Comparison of ENCODE assay signal across 9 mouse cellular contexts in genomic region chr9:96649924-96650323, GRCm38 (mm10). TPM values are rescaled to one million over a fixed set of nuclear protein-coding genes. Genes with fewer than 3 reads are reported as not detected.
DNase-seq lines count a peak whose midpoint lies in the region; ATAC-seq and TF ChIP-seq lines count a peak whose summit lies in the region.
"Had no signal": no experiment of that assay in that cellular context is flagged by ENCODE, and none has a peak within 500 bp of the region (broad histone marks: within the 10 kb centered on the region; RNA-seq: fewer than 3 reads in every experiment).

No protein-coding gene starts in this region.

- H3K4me2 ChIP-seq in myocyte (ENCODE audit: low read depth), result no peak overlapping the region
- H3K4me2 ChIP-seq: embryonic facial prominence, embryonic 12.5 days had no signal

- CTCF ChIA-PET in Patski (lab: Charles Lee), result interaction anchor here (1.1 kb wide), 2 partner anchors 131 to 187 kb away, joined by 3 read pairs; no protein-coding TSS in a partner anchor

- peak; percentile 83 for ATAC-seq in Patski
- ATAC-seq in hematopoietic stem cell, adult 5-6 weeks (replicated peaks in 1 of 2; ENCODE audit: insufficient read depth in 1 of 2, low FRiP score in 2 of 2, low TSS enrichment in 1 of 2, low read depth in 1 of 2, poor library complexity in 2 of 2, severe bottlenecking in 2 of 2), result peak; percentile 55 to 78
- no peak for ATAC-seq in erythroid progenitor cell, adult 5-6 weeks (replicated peaks; ENCODE audit: low FRiP score, poor library complexity, severe bottlenecking)

- TF ChIP-seq POLR2A in myocyte (IDR thresholded peaks at IDR 0.05; ENCODE audit: insufficient read length, low read depth), result no peak

- intact Hi-C loops in heart, postnatal 36 days (cut with DNase I), result no loop called here

- no peak overlapping the region for H3ac ChIP-seq in myocyte (ENCODE audit: control insufficient read depth, insufficient read length)

- no peak for TF ChIP-seq CTCF in Patski (IDR thresholded peaks at IDR 0.05)

- no peaks in the 10 kb centered on the region for H3K27me3 ChIP-seq in Patski
- no peaks in the 10 kb centered on the region for H3K27me3 ChIP-seq in myocyte (ENCODE audit: control insufficient read depth, insufficient read depth, insufficient read length)
- H3K27me3 ChIP-seq: embryonic facial prominence, embryonic 12.5 days had no signal

- no peaks in the 10 kb centered on the region for H3K36me3 ChIP-seq in myocyte (ENCODE audit: control insufficient read depth, insufficient read depth)
- H3K36me3 ChIP-seq: embryonic facial prominence, embryonic 12.5 days had no signal

- in situ Hi-C loops in Patski (cut with MboI; ENCODE audit: low pct_unique_long_range_greater_than_20kb), result loop anchor here (5.0 kb wide), 1 partner anchor 73 kb away; no protein-coding TSS in a partner anchor

- peak; percentile 89 for DNase-seq in heart, adult 11 months
- no peak for DNase-seq in heart, postnatal 36 days
- peak; percentile 53 for DNase-seq in Patski (ENCODE audit: low read depth, low spot score)
- no peak for DNase-seq in testis, postnatal 14 days (ENCODE audit: low spot score)
- no peak for DNase-seq in layer of hippocampus, adult 18-20 months (ENCODE audit: low spot score in 2 of 2)

- no peaks in the 10 kb centered on the region for H3K79me2 ChIP-seq in myocyte (ENCODE audit: control insufficient read depth, insufficient read depth)

- POLR2A ChIA-PET in Patski (lab: Charles Lee), result no interaction called here

- no peak overlapping the region for H3K4me3 ChIP-seq in myocyte
- H3K4me3 ChIP-seq: embryonic facial prominence, embryonic 12.5 days had no signal

TF ChIP-seq in myocyte, 11 proteins besides CTCF, POLR2A, EP300 and RAD21:
- no peak for TF ChIP-seq MAX (IDR thresholded peaks at IDR 0.05; ENCODE audit: low read depth)
- no peak for TF ChIP-seq CEBPB (IDR thresholded peaks at IDR 0.05; ENCODE audit: insufficient read depth, poor library complexity, severe bottlenecking)
- TF ChIP-seq MYOG (IDR thresholded peaks at IDR 0.05; ENCODE audit: control insufficient read depth in 1 of 3, insufficient read depth in 1 of 3, insufficient read length in 2 of 3, low read depth in 2 of 3), result peak in 1 of 3 experiments; percentile 26
- TF ChIP-seq REST (IDR thresholded peaks at IDR 0.05; ENCODE audit: insufficient read depth, insufficient read length), result no peak
- TF ChIP-seq SRF (IDR thresholded peaks at IDR 0.05; ENCODE audit: control insufficient read depth, insufficient read length, low read depth), result no peak
- peak in 2 of 3 experiments; percentile 30 to 86 for TF ChIP-seq MYOD1 (IDR thresholded peaks at IDR 0.05; ENCODE audit: control insufficient read depth in 1 of 3, insufficient read length in 2 of 3, low read depth in 2 of 3)

RNA-seq across cellular contexts. Expression of gene Rasa2, which starts 18.5 kb away (rescaled TPM):
- 1 to 10 TPM; 4.8 to 6.8 TPM for total RNA-seq in heart, postnatal 36 days (2021)
- 14.6 TPM for polyA plus RNA-seq in Patski (2021)
- total RNA-seq in hematopoietic stem cell, adult 5-6 weeks (2017), result 12.4 and 20.4 TPM in 2 replicates
- polyA plus RNA-seq in myocyte (2012; fragmentation: generic; extraction: Trizol), result 1.2 TPM
- 4.0 and 7.5 TPM in 2 replicates for total RNA-seq in erythroid progenitor cell, adult 5-6 weeks (2015; ENCODE audit: low replicate concordance)
- 6.3 and 8.9 TPM in 2 replicates for total RNA-seq in erythroid progenitor cell, adult 5-6 weeks (2017; ENCODE audit: low replicate concordance)
- 10 to 100 TPM; 33.2 to 33.8 TPM for total RNA-seq in layer of hippocampus, adult 18-20 months (2021)

Comparison
In these comparisons a context has a peak if more than half of its experiments do, and no peak if none do; other contexts are left out.
1. DNase-seq: peak in heart, adult 11 months (single experiment) and Patski (single experiment); none in heart, postnatal 36 days (0 of 2), testis, postnatal 14 days (single experiment) and layer of hippocampus, adult 18-20 months (0 of 2).